ENCODE assay signal across 16 mouse cellular contexts in the genomic region with DNA sequence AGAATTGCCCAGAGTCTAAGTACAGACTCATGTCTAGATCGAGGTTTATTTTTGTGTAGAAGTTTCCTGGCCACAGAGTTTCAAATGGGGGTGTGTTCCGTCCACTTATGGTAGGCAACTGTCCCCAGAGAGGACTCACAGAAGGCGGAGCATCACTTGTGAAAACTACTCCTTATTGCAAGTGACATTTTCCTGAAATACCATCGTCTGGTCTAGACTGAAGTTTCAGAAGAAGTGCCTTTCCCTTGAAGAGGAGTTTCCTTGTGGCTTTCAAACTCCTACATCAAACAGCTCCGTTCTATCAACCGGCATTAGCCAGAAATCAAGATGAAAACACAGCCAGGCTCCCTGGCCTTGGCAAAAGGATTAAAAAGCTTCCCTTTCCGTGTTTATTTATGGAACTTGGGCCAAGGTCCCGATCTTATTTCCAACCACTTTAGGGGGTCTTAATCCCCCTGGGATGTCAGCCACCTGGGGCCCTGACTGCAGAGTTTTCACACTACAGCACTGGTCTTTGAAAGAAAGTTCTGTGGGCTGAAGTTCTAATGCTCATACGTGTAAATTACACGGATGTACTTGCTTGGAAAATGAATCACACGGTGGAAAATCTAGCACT.
DNase-seq lines count a peak whose midpoint lies in the region; ATAC-seq lines count a peak whose summit lies in the region.
"Had no signal": no experiment of that assay in that cellular context is flagged by ENCODE, and none has a peak within 500 bp of the region (broad histone marks: within the 10 kb centered on the region; RNA-seq: fewer than 3 reads in every experiment).

No protein-coding gene starts in this region.

- ATAC-seq in kidney, embryonic 16.5 days (ENCODE audit: low FRiP score, low TSS enrichment), result no peak
- peak; percentile 32; the same call in 1 of the 2 replicates for ATAC-seq in lung, embryonic 16.5 days (ENCODE audit: low read depth)
- no peak for ATAC-seq in embryonic facial prominence, embryonic 15.5 days (ENCODE audit: insufficient number of reproducible peaks, low FRiP score, low TSS enrichment, low read depth)
- ATAC-seq: midbrain, embryonic 16.5 days had no signal

- no peak overlapping the region for H3K4me2 ChIP-seq in kidney, embryonic 16.5 days (replicated peaks; ENCODE audit: low read depth, low read length)
- no peak overlapping the region for H3K4me2 ChIP-seq in lung, embryonic 16.5 days (ENCODE audit: low read depth, low read length)
- H3K4me2 ChIP-seq in embryonic facial prominence, embryonic 15.5 days (replicated peaks), result no peak overlapping the region
- H3K4me2 ChIP-seq: hindbrain, embryonic 14.5 days; limb, embryonic 12.5 days; liver, embryonic 13.5 days had no signal

- H3K4me1 ChIP-seq in kidney, embryonic 16.5 days (ENCODE audit: insufficient read depth, low read length), result peaks cover 13% of the 10 kb centered on the region; the same call in 1 of the 2 replicates
- H3K4me1 ChIP-seq in lung, embryonic 16.5 days (replicated peaks; ENCODE audit: control insufficient read depth, insufficient read depth, low read length), result peaks cover 17% of the 10 kb centered on the region
- no peaks in the 10 kb centered on the region for H3K4me1 ChIP-seq in embryonic facial prominence, embryonic 15.5 days
- H3K4me1 ChIP-seq: liver, embryonic 13.5 days had no signal

- DNase-seq in heart, adult 11 months, result peak; percentile 76
- no peak for DNase-seq in heart, postnatal 10 days
- DNase-seq in kidney, adult 8-10 months, result no peak
- DNase-seq in lung, postnatal 36 days, result no peak
- DNase-seq: adrenal gland, postnatal 14 days; gastrocnemius, adult 2 months; kidney, postnatal 25 days; liver, embryonic 13.5 days; right cerebral cortex, postnatal 4 days; thymus, postnatal 14 days had no signal

- H3K27me3 ChIP-seq in kidney, embryonic 16.5 days (ENCODE audit: insufficient read depth, low read length), result no peaks in the 10 kb centered on the region
- no peaks in the 10 kb centered on the region for H3K27me3 ChIP-seq in lung, embryonic 16.5 days (ENCODE audit: control insufficient read depth, insufficient read depth, low read depth, low read length)
- no peaks in the 10 kb centered on the region for H3K27me3 ChIP-seq in embryonic facial prominence, embryonic 15.5 days
- H3K27me3 ChIP-seq: limb, embryonic 12.5 days; liver, embryonic 13.5 days had no signal

- H3K9ac ChIP-seq in kidney, embryonic 16.5 days (replicated peaks; ENCODE audit: low read length), result no peak overlapping the region
- H3K9ac ChIP-seq in lung, embryonic 16.5 days (ENCODE audit: low read length), result no peak overlapping the region
- H3K9ac ChIP-seq in embryonic facial prominence, embryonic 15.5 days, result no peak overlapping the region
- H3K9ac ChIP-seq: hindbrain, embryonic 14.5 days; limb, embryonic 12.5 days; liver, embryonic 13.5 days had no signal

- H3K4me3 ChIP-seq in kidney, embryonic 16.5 days (ENCODE audit: low read length), result no peak overlapping the region
- no peak overlapping the region for H3K4me3 ChIP-seq in lung, embryonic 16.5 days (ENCODE audit: low read length)
- H3K4me3 ChIP-seq in embryonic facial prominence, embryonic 15.5 days (replicated peaks), result no peak overlapping the region
- H3K4me3 ChIP-seq: gastrocnemius, adult 2 months; limb, embryonic 12.5 days; liver, embryonic 13.5 days had no signal

- H3K27ac ChIP-seq in kidney, embryonic 16.5 days (ENCODE audit: low read length), result peak overlapping the region; percentile 23; the same call in 1 of the 2 replicates
- H3K27ac ChIP-seq in lung, embryonic 16.5 days (ENCODE audit: low read length), result peak overlapping the region; percentile 81
- H3K27ac ChIP-seq in embryonic facial prominence, embryonic 15.5 days (replicated peaks), result peak overlapping the region; percentile 60
- H3K27ac ChIP-seq: gastrocnemius, adult 2 months; hindbrain, embryonic 14.5 days; limb, embryonic 12.5 days; liver, embryonic 13.5 days had no signal

- WGBS in kidney, embryonic 16.5 days, result 52% methylated on average over 11 of the region's 11 CpGs
- 35% methylated on average over 11 of the region's 11 CpGs for WGBS in lung, embryonic 16.5 days
- WGBS in embryonic facial prominence, embryonic 15.5 days, result 56% methylated on average over 11 of the region's 11 CpGs

- intact Hi-C loops in heart, postnatal 10 days (cut with DNase I), result no loop called here

- H3K9me3 ChIP-seq in kidney, embryonic 16.5 days (ENCODE audit: low read length), result no peaks in the 10 kb centered on the region
- H3K9me3 ChIP-seq in lung, embryonic 16.5 days (ENCODE audit: control insufficient read depth, low read length), result no peaks in the 10 kb centered on the region
- no peaks in the 10 kb centered on the region for H3K9me3 ChIP-seq in embryonic facial prominence, embryonic 15.5 days (replicated peaks)
- H3K9me3 ChIP-seq: limb, embryonic 12.5 days; liver, embryonic 13.5 days had no signal

- peaks cover 18% of the 10 kb centered on the region for H3K36me3 ChIP-seq in kidney, embryonic 16.5 days (ENCODE audit: insufficient read depth, low read length)
- H3K36me3 ChIP-seq in lung, embryonic 16.5 days (ENCODE audit: control insufficient read depth, insufficient read depth, low read length), result 0 out of 2 replicates have a peak, but pooled peaks cover 8% of the 10 kb centered on the region
- H3K36me3 ChIP-seq in embryonic facial prominence, embryonic 15.5 days, result 0 out of 2 replicates have a peak, but pooled peaks cover 6% of the 10 kb centered on the region
- H3K36me3 ChIP-seq: liver, embryonic 13.5 days had no signal

Comparison
In these comparisons a context has a peak if more than half of its experiments do, and no peak if none do; other contexts are left out.
1. H3K27ac ChIP-seq: peak in every context shown above with its lines; median percentile 81 in lung, embryonic 16.5 days; 60 in embryonic facial prominence, embryonic 15.5 days; 23 in kidney, embryonic 16.5 days.